Mouse (Mus musculus) right cerebral cortex, postnatal 10 days (tissue): ENCODE measurements around the gene Rgr.

Source experiments
- DNase-seq, 2 experiments: peaks; one replicate each; pipeline ENCODE4 v3.0.0; 2021; ENCODE audit warnings: low spot score in 2 of 2

Rgr gene

GRCm38 (mm10) chr14:37048914-37049410 is at the start of gene Rgr:
TSS of gene Rgr (minus strand) at chr14:37048964.
- DNase-seq = peak in 1 of 2 experiments; percentile 49

GRCm38 (mm10) chr14:37097956-37098530 is 49.3 kb upstream of the Rgr start, which contains the start of gene Cdhr1:
TSS of gene Cdhr1 (minus strand) at chr14:37098347.
- peak; percentile 34 to 37 for DNase-seq

GRCm38 (mm10) chr14:37095556-37095955 is 46.8 kb upstream of the Rgr start:
- DNase-seq = no peak

- DNase-seq = no peak
Observed at GRCm38 (mm10) chr14:37094436-37094835, 45.7 kb upstream of the Rgr start.

GRCm38 (mm10) chr14:37083755-37084154 is 35.0 kb upstream of the Rgr start:
- no peak for DNase-seq

GRCm38 (mm10) chr14:37080724-37081123 is 32.0 kb upstream of the Rgr start:
- no peak for DNase-seq

- DNase-seq = peak in 1 of 2 experiments; percentile 33
Observed at GRCm38 (mm10) chr14:37068516-37068915, 19.8 kb upstream of the Rgr start.

- DNase-seq = no peak
Observed at GRCm38 (mm10) chr14:37067629-37068028, 18.9 kb upstream of the Rgr start, which contains the start of gene Lrit2. TSS of gene Lrit2 (plus strand) at chr14:37067929.

GRCm38 (mm10) chr14:37066636-37067035 is 17.9 kb upstream of the Rgr start:
- no peak for DNase-seq

- DNase-seq = no peak
Observed at GRCm38 (mm10) chr14:37064849-37065248, 16.1 kb upstream of the Rgr start.

- no peak for DNase-seq
Observed at GRCm38 (mm10) chr14:37034432-37034831, 14.3 kb downstream of the Rgr start.

- peak; percentile 86 to 90 for DNase-seq
Observed at GRCm38 (mm10) chr14:37033241-37033640, 15.5 kb downstream of the Rgr start.

- peak in 1 of 2 experiments; percentile 40 for DNase-seq
Observed at GRCm38 (mm10) chr14:37032481-37033104, 16.2 kb downstream of the Rgr start.

- no peak for DNase-seq
Observed at GRCm38 (mm10) chr14:37028555-37028954, 20.2 kb downstream of the Rgr start.

GRCm38 (mm10) chr14:37027951-37028350 is 20.8 kb downstream of the Rgr start:
- DNase-seq = no peak

GRCm38 (mm10) chr14:37027248-37027933 is 21.4 kb downstream of the Rgr start:
- DNase-seq = no peak

- DNase-seq = no peak
Observed at GRCm38 (mm10) chr14:37015894-37016293, 32.9 kb downstream of the Rgr start.

- DNase-seq = peak; percentile 67 to 68
Observed at GRCm38 (mm10) chr14:37013644-37014043, 35.1 kb downstream of the Rgr start.

GRCm38 (mm10) chr14:37009686-37010085 is 39.1 kb downstream of the Rgr start:
- no peak for DNase-seq

- no peak for DNase-seq
Observed at GRCm38 (mm10) chr14:37006489-37006888, 42.3 kb downstream of the Rgr start.

- DNase-seq = peak in 1 of 2 experiments; percentile 28
Observed at GRCm38 (mm10) chr14:37005865-37006264, 42.9 kb downstream of the Rgr start.

GRCm38 (mm10) chr14:37003431-37004095 is 45.2 kb downstream of the Rgr start:
- peak in 1 of 2 experiments; percentile 39 for DNase-seq
